Mouse (Mus musculus): ENCODE measurements at regions not wholly inside any gene's neighbourhood (a gene's known extent, or its start where the extent isn't known, plus 50 kb on each side); places are given as distances from the start of the nearest gene placed in this dataset.

DNA sequence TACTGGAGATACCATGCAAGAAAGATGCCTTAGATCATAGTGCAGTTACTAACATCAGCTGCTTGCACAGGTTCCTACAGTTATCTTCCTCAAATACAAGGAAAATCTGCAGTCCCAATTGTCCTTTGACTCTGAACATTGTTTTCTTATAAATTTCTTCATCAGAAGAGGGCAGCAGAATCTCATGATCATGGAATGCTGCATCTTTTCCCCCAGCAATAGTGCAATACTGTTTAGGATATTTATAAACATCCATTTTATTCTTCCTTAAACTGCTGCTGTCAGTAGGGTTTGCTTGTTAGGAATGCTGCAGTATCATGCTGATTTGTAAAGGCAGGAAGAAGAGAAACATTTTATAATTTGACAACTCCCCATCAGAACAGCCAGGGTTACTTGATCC, 1088.7 kb downstream of the Otol1 start:
- DNase-seq (ENCODE audit: low spot score in 2 of 2), result peak; percentile 2 to 34

DNA sequence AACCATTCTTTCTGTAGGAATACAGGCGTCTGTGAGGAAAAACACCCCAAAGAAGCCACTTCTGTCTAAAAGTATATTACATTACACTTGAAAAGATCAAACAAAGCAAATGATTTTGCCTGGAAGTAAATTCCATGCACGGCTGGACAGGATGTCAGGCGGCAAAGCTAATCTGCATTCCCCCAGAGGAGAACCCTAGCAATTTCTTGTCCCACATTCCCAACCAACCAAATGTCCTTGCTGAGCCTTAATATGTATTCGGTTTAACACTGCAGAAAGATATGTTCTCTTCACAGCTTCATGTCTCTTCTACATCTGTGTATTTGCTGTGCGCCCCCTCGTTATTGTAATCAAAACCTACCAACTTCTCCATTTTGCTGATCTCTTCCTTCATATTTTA, 1096.1 kb downstream of the Otol1 start:
- DNase-seq (ENCODE audit: low spot score in 2 of 2), result no peak

DNA sequence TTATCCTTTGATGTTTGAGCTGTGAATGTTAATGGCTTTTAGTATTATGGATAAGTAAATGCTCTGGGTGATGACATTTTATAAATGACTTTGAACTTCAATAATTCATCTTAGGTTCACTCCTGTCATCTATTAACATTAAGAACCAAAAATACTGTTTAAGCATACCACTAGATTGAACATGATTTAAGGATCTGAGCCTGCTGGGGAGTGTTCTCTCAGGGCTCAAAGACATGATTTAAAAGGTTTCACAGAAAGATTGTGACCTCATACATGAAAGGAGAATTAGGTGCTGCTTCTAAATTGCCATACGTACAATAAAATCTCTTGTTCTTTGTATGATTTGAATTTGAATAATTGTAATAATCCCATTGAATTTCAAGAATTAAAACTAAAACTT, 1137.8 kb downstream of the Otol1 start:
- no peak for DNase-seq (ENCODE audit: low spot score in 2 of 2)
